Mouse (Mus musculus): ENCODE data around the gene 1700028P14Rik. TPM values are rescaled to one million over a fixed set of nuclear protein-coding genes. Genes with fewer than 3 reads are reported as not detected.

Gene 1700028P14Rik
- total RNA-seq, 1 experiment: not detected

DNA sequence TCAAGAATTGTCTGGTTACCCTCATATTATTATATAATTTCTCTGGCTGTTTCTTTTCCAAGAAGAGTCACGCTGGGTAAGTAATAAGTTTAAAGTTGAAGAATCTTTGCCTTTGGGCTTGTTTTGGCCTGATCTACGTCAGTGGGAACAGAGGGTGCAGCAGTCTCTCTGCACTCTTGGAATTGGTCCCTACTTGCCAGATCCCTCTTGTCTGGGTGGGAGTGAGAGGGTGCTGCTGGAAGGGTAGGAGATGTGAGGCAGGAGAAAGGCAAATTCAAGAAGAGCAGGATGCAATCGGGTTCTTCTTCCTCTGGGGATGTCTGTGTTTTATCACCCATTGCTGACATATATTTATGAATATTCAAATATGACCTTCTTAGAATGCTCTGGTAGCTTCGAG, 42.9 kb downstream of the 1700028P14Rik start:
- Histone ChIP-seq H3K36me3 (ENCODE audit: control insufficient read depth, insufficient read depth, low read length, poor library complexity, severe bottlenecking) (no peaks in the 10 kb centered on the region), H3K9ac (ENCODE audit: insufficient read depth, low read depth, low read length, poor library complexity, severe bottlenecking) (no peak overlapping the region), H3K27ac (ENCODE audit: insufficient read depth, low read depth, low read length, poor library complexity, severe bottlenecking) (no peak overlapping the region), H3K4me3 (ENCODE audit: insufficient read depth in 1 of 2, low read depth in 1 of 2, low read length in 2 of 2, poor library complexity in 1 of 2, severe bottlenecking in 1 of 2) (no peak overlapping the region), H3K9me3 (ENCODE audit: control insufficient read depth, insufficient read depth, low read depth, low read length) (no peaks in the 10 kb centered on the region), H3K4me1 (ENCODE audit: control insufficient read depth in 2 of 2, insufficient read depth in 2 of 2, low read length in 2 of 2, poor library complexity in 1 of 2) (no peaks in the 10 kb centered on the region)
- TF ChIP-seq HCFC1 (IDR thresholded peaks at IDR 0.05; ENCODE audit: borderline replicate concordance, insufficient read depth, low read length): no peak
- no peak for TF ChIP-seq ZC3H11A (IDR thresholded peaks at IDR 0.05; ENCODE audit: borderline replicate concordance, low read depth, low read length)
- no peak for TF ChIP-seq CHD2 (IDR thresholded peaks at IDR 0.05; ENCODE audit: low read depth, low read length)
- no peak for TF ChIP-seq ZNF384 (IDR thresholded peaks at IDR 0.05; ENCODE audit: low read depth, low read length)
- no peak for TF ChIP-seq MAFK (IDR thresholded peaks at IDR 0.05; ENCODE audit: insufficient read depth, low read depth, low read length)
- no peak for DNase-seq (ENCODE audit: low read depth, low spot score)
- in situ Hi-C loops (cut with MboI; ENCODE audit: low sequenced_read_pairs in 2 of 2, unreplicated experiment in 2 of 2): no loop called here

GRCm38 (mm10) chr19:23607951-23608350, 44.7 kb downstream of the 1700028P14Rik start:
- in situ Hi-C loops (cut with MboI; ENCODE audit: low sequenced_read_pairs in 2 of 2, unreplicated experiment in 2 of 2): no loop called here
- no peaks in the 10 kb centered on the region for H3K36me3 ChIP-seq (ENCODE audit: control insufficient read depth, insufficient read depth, low read length, poor library complexity, severe bottlenecking)
- TF ChIP-seq CHD2 (IDR thresholded peaks at IDR 0.05; ENCODE audit: low read depth, low read length): no peak
- no peak for TF ChIP-seq HCFC1 (IDR thresholded peaks at IDR 0.05; ENCODE audit: borderline replicate concordance, insufficient read depth, low read length)
- no peak for TF ChIP-seq MAFK (IDR thresholded peaks at IDR 0.05; ENCODE audit: insufficient read depth, low read depth, low read length)
- TF ChIP-seq ZNF384 (IDR thresholded peaks at IDR 0.05; ENCODE audit: low read depth, low read length): no peak
- TF ChIP-seq ZC3H11A (IDR thresholded peaks at IDR 0.05; ENCODE audit: borderline replicate concordance, low read depth, low read length): no peak
- no peaks in the 10 kb centered on the region for H3K9me3 ChIP-seq (ENCODE audit: control insufficient read depth, insufficient read depth, low read depth, low read length)
- no peak overlapping the region for H3K27ac ChIP-seq (ENCODE audit: insufficient read depth, low read depth, low read length, poor library complexity, severe bottlenecking)
- no peak for DNase-seq (ENCODE audit: low read depth, low spot score)
- H3K4me3 ChIP-seq (ENCODE audit: insufficient read depth in 1 of 2, low read depth in 1 of 2, low read length in 2 of 2, poor library complexity in 1 of 2, severe bottlenecking in 1 of 2): no peak overlapping the region
- no peak overlapping the region for H3K9ac ChIP-seq (ENCODE audit: insufficient read depth, low read depth, low read length, poor library complexity, severe bottlenecking)
- no peaks in the 10 kb centered on the region for H3K4me1 ChIP-seq (ENCODE audit: control insufficient read depth in 2 of 2, insufficient read depth in 2 of 2, low read length in 2 of 2, poor library complexity in 1 of 2)

- no peaks in the 10 kb centered on the region for H3K36me3 ChIP-seq (ENCODE audit: control insufficient read depth, insufficient read depth, low read length, poor library complexity, severe bottlenecking)
- TF ChIP-seq ZC3H11A (IDR thresholded peaks at IDR 0.05; ENCODE audit: borderline replicate concordance, low read depth, low read length) (no peak), HCFC1 (IDR thresholded peaks at IDR 0.05; ENCODE audit: borderline replicate concordance, insufficient read depth, low read length) (no peak), CHD2 (IDR thresholded peaks at IDR 0.05; ENCODE audit: low read depth, low read length) (no peak), MAFK (IDR thresholded peaks at IDR 0.05; ENCODE audit: insufficient read depth, low read depth, low read length) (no peak), ZNF384 (IDR thresholded peaks at IDR 0.05; ENCODE audit: low read depth, low read length) (no peak)
- DNase-seq (ENCODE audit: low read depth, low spot score): no peak
- in situ Hi-C loops (cut with MboI; ENCODE audit: low sequenced_read_pairs in 2 of 2, unreplicated experiment in 2 of 2): loop anchor here (25.0 kb wide), 1 partner anchor 367 kb away; no protein-coding TSS in a partner anchor
- no peak overlapping the region for H3K9ac ChIP-seq (ENCODE audit: insufficient read depth, low read depth, low read length, poor library complexity, severe bottlenecking)
- H3K9me3 ChIP-seq (ENCODE audit: control insufficient read depth, insufficient read depth, low read depth, low read length): no peaks in the 10 kb centered on the region
- no peaks in the 10 kb centered on the region for H3K4me1 ChIP-seq (ENCODE audit: control insufficient read depth in 2 of 2, insufficient read depth in 2 of 2, low read length in 2 of 2, poor library complexity in 1 of 2)
- H3K4me3 ChIP-seq (ENCODE audit: insufficient read depth in 1 of 2, low read depth in 1 of 2, low read length in 2 of 2, poor library complexity in 1 of 2, severe bottlenecking in 1 of 2): no peak overlapping the region
- H3K27ac ChIP-seq (ENCODE audit: insufficient read depth, low read depth, low read length, poor library complexity, severe bottlenecking): no peak overlapping the region
These were observed 57.7 kb downstream of the 1700028P14Rik start for GRCm38 (mm10) chr19:23594950-23595349.

DNA sequence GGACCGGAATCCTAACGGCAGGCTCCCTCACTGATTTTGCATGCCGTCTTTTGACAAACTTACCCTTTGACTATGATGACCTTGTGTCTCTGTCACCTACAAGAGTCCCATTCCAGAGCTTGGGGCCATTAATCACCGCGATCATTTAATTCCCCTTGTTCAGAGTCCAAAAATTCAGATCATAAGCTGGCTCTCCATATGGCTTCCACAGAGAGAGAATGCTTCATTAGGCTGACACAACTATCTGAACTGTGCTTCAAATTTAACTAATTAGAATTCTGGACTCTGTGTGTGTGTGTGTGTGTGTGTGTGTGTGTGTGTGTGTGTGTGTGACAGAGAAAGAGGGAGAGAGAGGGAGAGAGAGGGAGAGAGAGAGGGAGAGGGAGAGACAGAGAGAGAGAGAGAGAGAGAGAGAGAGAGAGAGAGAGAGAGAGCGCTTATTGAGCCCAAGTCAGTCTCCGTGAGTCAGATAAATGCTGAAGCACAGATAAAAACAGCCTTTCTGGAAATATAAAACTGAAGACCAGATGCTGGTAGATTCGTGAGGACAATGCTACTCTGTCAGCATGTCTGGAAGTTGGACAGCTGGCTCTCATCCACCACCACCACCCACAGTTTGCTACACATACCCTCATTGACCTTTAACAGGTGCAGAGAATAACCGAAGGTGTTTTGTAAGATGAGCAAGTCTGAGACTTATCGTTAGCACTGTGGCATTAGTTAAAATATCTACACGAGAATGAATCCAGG, 73.8 kb downstream of the 1700028P14Rik start:
- H3K9ac ChIP-seq (ENCODE audit: insufficient read depth, low read depth, low read length, poor library complexity, severe bottlenecking): no peak overlapping the region
- DNase-seq (ENCODE audit: low read depth, low spot score): no peak
- H3K4me1 ChIP-seq (ENCODE audit: control insufficient read depth in 2 of 2, insufficient read depth in 2 of 2, low read length in 2 of 2, poor library complexity in 1 of 2): no peaks in the 10 kb centered on the region
- in situ Hi-C loops (cut with MboI; ENCODE audit: low sequenced_read_pairs in 2 of 2, unreplicated experiment in 2 of 2): loop anchor here (25.0 kb wide), 1 partner anchor 384 kb away; no protein-coding TSS in a partner anchor
- TF ChIP-seq ZC3H11A (IDR thresholded peaks at IDR 0.05; ENCODE audit: borderline replicate concordance, low read depth, low read length) (no peak), MAFK (IDR thresholded peaks at IDR 0.05; ENCODE audit: insufficient read depth, low read depth, low read length) (no peak), CHD2 (IDR thresholded peaks at IDR 0.05; ENCODE audit: low read depth, low read length) (no peak), ZNF384 (IDR thresholded peaks at IDR 0.05; ENCODE audit: low read depth, low read length) (no peak), HCFC1 (IDR thresholded peaks at IDR 0.05; ENCODE audit: borderline replicate concordance, insufficient read depth, low read length) (no peak)
- no peak overlapping the region for H3K27ac ChIP-seq (ENCODE audit: insufficient read depth, low read depth, low read length, poor library complexity, severe bottlenecking)
- H3K4me3 ChIP-seq (ENCODE audit: insufficient read depth in 1 of 2, low read depth in 1 of 2, low read length in 2 of 2, poor library complexity in 1 of 2, severe bottlenecking in 1 of 2): no peak overlapping the region
- H3K9me3 ChIP-seq (ENCODE audit: control insufficient read depth, insufficient read depth, low read depth, low read length): no peaks in the 10 kb centered on the region
- H3K36me3 ChIP-seq (ENCODE audit: control insufficient read depth, insufficient read depth, low read length, poor library complexity, severe bottlenecking): no peaks in the 10 kb centered on the region
